Mouse (Mus musculus) kidney, adult 18-20 months (tissue): Measurements from ENCODE around the gene Grid2ip.
A peak's percentile ranks its signal among the peaks of the same experiment; 100 is the strongest.

ENCODE experiments used
- DNase-seq: peaks from one replicate; pipeline ENCODE4 v3.0.0; 2021

Grid2ip gene

DNA sequence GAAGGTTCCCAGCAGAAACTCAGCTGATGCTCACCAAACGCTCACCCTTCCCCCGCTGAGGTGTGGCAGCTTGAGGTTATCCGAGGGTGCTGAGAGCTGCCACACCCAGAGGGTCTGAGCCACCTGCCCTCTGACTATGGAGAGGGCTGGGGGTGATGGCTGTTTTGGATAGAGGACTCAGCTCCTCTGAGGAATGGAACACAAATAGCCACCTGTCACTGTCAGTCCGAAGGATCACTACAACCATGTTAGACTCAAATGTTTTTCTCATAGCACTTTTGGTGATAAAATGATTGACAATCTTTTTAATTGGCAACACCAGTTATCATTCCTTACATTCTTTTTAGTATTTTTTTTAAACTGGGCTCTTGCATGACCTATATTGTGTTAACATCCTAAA, 64.3 kb downstream of the Grid2ip start:
- no peak for DNase-seq

DNA sequence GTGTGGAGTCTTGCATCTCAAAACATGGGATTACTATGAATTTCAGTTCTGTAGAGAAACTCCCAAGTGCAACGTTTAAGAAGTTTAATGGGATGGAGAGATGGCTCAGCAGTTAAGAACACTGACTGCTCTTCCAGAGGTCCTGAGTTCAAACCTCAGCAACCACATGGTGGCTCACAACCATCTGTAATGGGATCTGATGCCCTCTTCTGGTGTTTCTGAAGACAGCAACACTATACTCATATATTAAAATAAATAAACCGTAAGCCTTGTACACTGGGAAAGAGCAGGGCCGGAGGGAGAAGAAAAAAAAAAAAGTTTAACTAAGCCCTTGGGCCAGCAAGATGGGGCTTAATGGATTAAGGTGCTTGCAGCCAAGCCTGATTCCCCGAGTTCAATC, 65.9 kb downstream of the Grid2ip start:
- DNase-seq = no peak

DNA sequence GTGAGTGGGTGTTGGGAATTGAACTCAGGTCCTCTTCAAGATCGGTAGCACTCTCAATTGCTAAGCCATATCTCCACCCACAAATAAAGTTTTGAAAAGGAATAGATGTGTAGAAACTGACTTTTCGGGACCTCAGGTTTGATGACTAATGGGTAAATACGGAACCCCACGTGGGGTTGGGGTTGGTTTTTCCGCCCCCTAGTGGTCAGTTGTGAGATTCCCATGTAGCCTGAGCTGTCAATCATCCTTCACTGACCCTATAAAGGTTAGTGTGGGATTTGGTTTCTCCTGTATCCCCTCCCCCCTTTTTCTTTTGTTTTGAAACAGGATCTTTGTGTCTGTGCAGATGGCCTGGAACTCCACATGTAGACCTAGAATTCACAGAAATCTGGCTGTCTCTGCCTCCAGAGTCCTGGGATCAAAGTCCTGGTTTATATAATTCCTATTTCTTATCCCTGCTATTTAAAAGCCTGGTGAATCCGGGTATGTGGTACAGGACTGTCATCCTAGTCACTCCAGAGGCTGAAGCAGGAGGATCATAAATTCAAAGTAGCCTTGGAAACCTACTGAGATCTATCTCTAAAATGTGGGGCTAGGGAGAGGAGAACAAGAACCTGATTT, 66.9 kb downstream of the Grid2ip start:
- DNase-seq = peak; percentile 66

GRCm38 (mm10) chr5:143434421-143434820, 77.3 kb downstream of the Grid2ip start:
- peak; percentile 76 for DNase-seq

DNA sequence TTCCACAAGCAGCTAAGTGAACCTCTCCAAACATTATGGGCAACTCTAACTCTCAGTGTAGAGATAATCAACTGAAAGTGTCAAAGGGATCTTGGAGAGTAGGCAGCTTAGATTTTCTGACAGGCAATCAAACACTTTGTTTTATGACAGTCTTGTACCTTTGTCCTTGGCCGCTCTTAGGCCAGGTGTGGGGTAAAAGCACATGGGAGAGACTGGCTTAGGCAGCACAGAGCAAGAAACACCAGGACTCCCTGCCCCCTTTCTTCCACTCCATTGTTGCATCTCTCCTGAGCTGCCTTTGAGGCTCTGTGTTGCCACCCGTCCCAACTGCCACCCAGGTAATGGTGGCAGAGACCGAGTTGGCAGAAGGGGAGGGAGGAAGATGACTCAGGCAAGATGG, 84.2 kb downstream of the Grid2ip start:
- no peak for DNase-seq

GRCm38 (mm10) chr5:143441753-143442152, 84.6 kb downstream of the Grid2ip start:
- DNase-seq = no peak
